Mouse (Mus musculus): ENCODE data around the gene Itga6. TPM values are rescaled to one million over a fixed set of nuclear protein-coding genes. Genes with fewer than 3 reads are reported as not detected.

The Itga6 gene
- total and polyA plus RNA-seq, 3 experiments: 1.0 to 2.7 TPM; not detected in 1

DNA sequence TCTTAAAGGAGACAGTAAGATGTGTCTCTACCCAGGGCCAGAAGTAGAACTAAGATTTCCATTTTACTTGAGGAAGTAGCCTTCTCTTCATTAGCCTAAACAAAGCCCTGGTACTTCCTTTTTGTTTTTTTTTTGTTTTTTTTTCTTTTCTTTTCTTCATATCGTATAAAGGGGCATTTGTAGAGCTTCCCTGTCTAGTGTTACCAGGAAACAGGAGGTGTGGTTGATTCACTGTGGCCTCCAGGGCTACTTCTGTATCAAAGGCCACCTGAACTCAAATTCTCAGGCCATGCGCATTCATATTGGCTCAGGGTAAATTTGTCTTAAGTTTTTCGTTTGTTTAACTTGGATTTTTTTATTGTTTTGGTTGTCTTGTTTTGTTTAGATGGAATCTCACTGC is 120.5 kb downstream of the Itga6 start:
- peak; percentile 32 for DNase-seq (ENCODE audit: low read depth, low spot score)
- TF ChIP-seq ZNF384 (IDR thresholded peaks at IDR 0.05; ENCODE audit: low read depth, low read length) (peak; percentile 78), USF2 (IDR thresholded peaks at IDR 0.05; ENCODE audit: borderline replicate concordance in 1 of 2, insufficient read depth in 1 of 2, low read depth in 1 of 2, low read length in 2 of 2) (no peak)
- peaks cover 0 to 3% of the 10 kb centered on the region in 2 experiments; a peak in 2 of 4 replicates for H3K4me1 ChIP-seq (ENCODE audit: control insufficient read depth in 1 of 2, insufficient read depth in 2 of 2, low read length in 2 of 2)
- no peak overlapping the region for H3K27ac ChIP-seq (ENCODE audit: control insufficient read depth, low read depth, low read length)
- no peaks in the 10 kb centered on the region for H3K79me2 ChIP-seq (ENCODE audit: control insufficient read depth, insufficient read depth, low read length, poor library complexity)
- peaks cover 2 to 3% of the 10 kb centered on the region in 2 experiments; a peak in 2 of 4 replicates for H3K27me3 ChIP-seq (ENCODE audit: control insufficient read depth in 1 of 2, insufficient read depth in 2 of 2, low read length in 2 of 2)
- no peak overlapping the region for H3K9ac ChIP-seq (ENCODE audit: control insufficient read depth, low read depth, low read length, poor library complexity, severe bottlenecking)
- H3K4me3 ChIP-seq (ENCODE audit: control insufficient read depth in 1 of 2, insufficient read depth in 1 of 2, low read depth in 2 of 2, low read length in 2 of 2): no peak overlapping the region
- H3K36me3 ChIP-seq (ENCODE audit: control insufficient read depth in 1 of 2, insufficient read depth in 2 of 2, low read length in 2 of 2): peaks cover 0 to 5% of the 10 kb centered on the region in 2 experiments; a peak in 2 of 4 replicates
- no peaks in the 10 kb centered on the region for H3K9me3 ChIP-seq (replicated peaks; ENCODE audit: insufficient read depth, low read length)

DNA sequence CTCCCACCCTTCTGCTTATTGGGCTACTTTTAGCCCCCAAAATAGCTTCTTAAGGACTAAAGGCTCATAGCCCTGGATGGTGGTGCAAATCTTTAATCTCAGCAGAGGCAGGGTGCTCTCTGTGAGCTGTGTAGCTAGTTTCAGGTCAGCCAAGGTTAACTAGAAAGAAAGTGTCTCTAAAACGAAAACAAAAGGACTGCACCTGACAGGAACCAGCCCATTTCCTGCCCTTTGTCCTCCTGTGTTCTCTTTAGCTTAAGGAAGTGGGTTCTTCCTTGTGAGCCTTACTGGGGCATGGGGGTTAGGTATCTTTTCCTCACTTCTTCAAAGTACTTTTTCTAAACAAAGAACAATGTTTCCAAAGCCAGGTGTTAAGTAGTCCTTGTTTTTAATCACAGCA is 121.1 kb downstream of the Itga6 start:
- Histone ChIP-seq H3K4me3 (ENCODE audit: control insufficient read depth in 1 of 2, insufficient read depth in 1 of 2, low read depth in 2 of 2, low read length in 2 of 2) (no peak overlapping the region), H3K27ac (ENCODE audit: control insufficient read depth, low read depth, low read length) (no peak overlapping the region), H3K27me3 (ENCODE audit: control insufficient read depth in 1 of 2, insufficient read depth in 2 of 2, low read length in 2 of 2) (peaks cover 2 to 3% of the 10 kb centered on the region in 2 experiments; a peak in 2 of 4 replicates), H3K4me1 (ENCODE audit: control insufficient read depth in 1 of 2, insufficient read depth in 2 of 2, low read length in 2 of 2) (peaks cover 0 to 3% of the 10 kb centered on the region in 2 experiments; a peak in 2 of 4 replicates), H3K36me3 (ENCODE audit: control insufficient read depth in 1 of 2, insufficient read depth in 2 of 2, low read length in 2 of 2) (peaks cover 0 to 5% of the 10 kb centered on the region in 2 experiments; a peak in 2 of 4 replicates), H3K9ac (ENCODE audit: control insufficient read depth, low read depth, low read length, poor library complexity, severe bottlenecking) (no peak overlapping the region), H3K79me2 (ENCODE audit: control insufficient read depth, insufficient read depth, low read length, poor library complexity) (no peaks in the 10 kb centered on the region), H3K9me3 (replicated peaks; ENCODE audit: insufficient read depth, low read length) (no peaks in the 10 kb centered on the region)
- no peak for DNase-seq (ENCODE audit: low read depth, low spot score)
- no peak for TF ChIP-seq CTCF (IDR thresholded peaks at IDR 0.05 in 2 of 3, conservative IDR thresholded peaks at IDR 0.05 in 1 of 3; ENCODE audit: control insufficient read depth in 1 of 3, insufficient read depth in 1 of 3, low read depth in 2 of 3, low read length in 3 of 3, poor library complexity in 1 of 3, severe bottlenecking in 1 of 3)
- no peak for TF ChIP-seq TCF12 (IDR thresholded peaks at IDR 0.05; ENCODE audit: low read depth, low read length)
- no peak for TF ChIP-seq JUND (IDR thresholded peaks at IDR 0.05; ENCODE audit: low read depth, low read length)
- no peak for TF ChIP-seq ZNF384 (IDR thresholded peaks at IDR 0.05; ENCODE audit: low read depth, low read length)
- TF ChIP-seq NRF1 (IDR thresholded peaks at IDR 0.05; ENCODE audit: insufficient read depth, low read depth, low read length, poor library complexity, severe bottlenecking): no peak
- TF ChIP-seq MYC (IDR thresholded peaks at IDR 0.05; ENCODE audit: low read depth, low read length): no peak
- no peak for TF ChIP-seq E2F4 (IDR thresholded peaks at IDR 0.05; ENCODE audit: borderline replicate concordance, low read depth, low read length)
- TF ChIP-seq POLR2A (IDR thresholded peaks at IDR 0.05; ENCODE audit: control insufficient read depth in 1 of 2, insufficient read depth in 1 of 2, low read depth in 1 of 2, low read length in 2 of 2, poor library complexity in 1 of 2): no peak
- no peak for TF ChIP-seq TBP (IDR thresholded peaks at IDR 0.05; ENCODE audit: low read depth, low read length)
- no peak for TF ChIP-seq MAX (IDR thresholded peaks at IDR 0.05; ENCODE audit: low read length)
- no peak for TF ChIP-seq RCOR1 (IDR thresholded peaks at IDR 0.05; ENCODE audit: low read depth, low read length)
- no peak for TF ChIP-seq TAL1 (IDR thresholded peaks at IDR 0.05; ENCODE audit: low read length)
- TF ChIP-seq USF1 (IDR thresholded peaks at IDR 0.05; ENCODE audit: low read depth, low read length): no peak
- TF ChIP-seq UBTF (IDR thresholded peaks at IDR 0.05; ENCODE audit: borderline replicate concordance, insufficient read depth, low read depth, low read length): no peak
